Mouse (Mus musculus): ENCODE results near the gene Prlh.

DNA sequence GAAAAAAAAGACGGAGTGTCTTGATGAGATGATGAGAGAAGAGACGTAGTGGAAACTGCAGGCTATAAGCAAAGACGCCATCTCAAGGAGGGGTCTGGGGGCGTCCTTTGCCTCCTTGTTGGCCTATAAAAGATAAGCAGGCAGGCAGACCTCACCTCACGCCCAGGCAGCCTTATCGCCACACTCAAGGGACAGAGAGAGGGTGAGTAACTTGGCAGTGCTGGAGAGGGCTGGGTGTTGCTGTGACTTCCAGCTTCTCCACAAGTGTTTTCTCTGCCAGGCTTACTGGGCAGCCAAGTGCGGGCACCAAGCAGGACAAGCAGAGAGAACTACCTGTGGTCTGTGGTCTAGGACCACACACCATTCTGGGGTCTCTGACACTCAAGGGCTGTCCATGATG, 1.2 kb upstream of the Prlh start:
- TF ChIP-seq POLR2A (IDR thresholded peaks at IDR 0.05; ENCODE audit: insufficient read length, low read depth) (no peak), CEBPB (IDR thresholded peaks at IDR 0.05; ENCODE audit: insufficient read depth, poor library complexity, severe bottlenecking) (no peak)
